Mouse (Mus musculus) heart, embryonic 11.5 days (tissue): ENCODE measurements around the gene Plekhg3. TPM values are rescaled to one million over a fixed set of nuclear protein-coding genes. Genes with fewer than 3 reads are reported as not detected.

ENCODE experiments used
- ATAC-seq: fragments of 200-750 bp; cut with Nextera tagmentation; replicated peaks from 2 replicates; pipeline ENCODE4 v1.8.0; 2017; ENCODE audit warnings: moderate library complexity; ENCODE audit not compliant: insufficient number of reproducible peaks, low FRiP score, low TSS enrichment
- H3K27ac ChIP-seq: fragments of 300-500 bp; sonication (generic); 2 replicates; pipeline ENCODE4 v1.5.1; 2014; ENCODE audit warnings: mild to moderate bottlenecking, low read depth, low read length
- H3K27me3 ChIP-seq: fragments of 300-500 bp; sonication (generic); 2 replicates; pipeline ENCODE4 v1.6.1; 2014; ENCODE audit warnings: mild to moderate bottlenecking, low read length, mixed read lengths; ENCODE audit not compliant: control insufficient read depth, insufficient read depth
- H3K36me3 ChIP-seq: fragments of 300-500 bp; sonication (generic); 2 replicates; pipeline ENCODE4 v1.6.1; 2014; ENCODE audit warnings: mild to moderate bottlenecking, low read length, moderate library complexity, mixed read lengths; ENCODE audit not compliant: control insufficient read depth, insufficient read depth
- H3K4me1 ChIP-seq: fragments of 300-500 bp; sonication (generic); 2 replicates; pipeline ENCODE4 v1.6.1; 2014; ENCODE audit warnings: low read length; ENCODE audit not compliant: control insufficient read depth, insufficient read depth
- H3K4me2 ChIP-seq: fragments of 300-500 bp; sonication (generic); 2 replicates; pipeline ENCODE4 v1.6.1; 2014; ENCODE audit warnings: mild to moderate bottlenecking, moderate library complexity
- H3K4me3 ChIP-seq: fragments of 300-500 bp; sonication (generic); 2 replicates; pipeline ENCODE4 v1.5.1; 2014; ENCODE audit warnings: low read depth, low read length
- H3K9ac ChIP-seq: fragments of 300-500 bp; sonication (generic); 2 replicates; pipeline ENCODE4 v1.6.1; 2014; ENCODE audit warnings: mild to moderate bottlenecking, low read depth, low read length, moderate library complexity
- H3K9me3 ChIP-seq: fragments of 300-500 bp; sonication (generic); replicated peaks from 2 replicates; pipeline ENCODE4 v1.6.1; 2016; ENCODE audit warnings: low read length; ENCODE audit not compliant: control insufficient read depth
- WGBS: fragments of 180-500 bp; shearing (Covaris S2); extraction: QIAGEN DNeasy Blood & Tissue Kit; methylation state at CpG from one replicate; pipeline ENCODE4 v1.1.7; 2014; ENCODE audit not compliant: insufficient replicate concordance; 5-methylcytosine and 5-hydroxymethylcytosine counted together
- polyA plus RNA-seq: library from polyadenylated mRNA; unstranded; fragments of >200 nt; fragmentation: Nextera tagmentation; extraction: Ambion mirVana; gene quantifications from 2 replicates; pipeline ENCODE4 v1.2.1, GENCODE M21; 2014

The Plekhg3 gene
- polyA plus RNA-seq, 1 experiment from 2014 or later, result 4.4 TPM

DNA sequence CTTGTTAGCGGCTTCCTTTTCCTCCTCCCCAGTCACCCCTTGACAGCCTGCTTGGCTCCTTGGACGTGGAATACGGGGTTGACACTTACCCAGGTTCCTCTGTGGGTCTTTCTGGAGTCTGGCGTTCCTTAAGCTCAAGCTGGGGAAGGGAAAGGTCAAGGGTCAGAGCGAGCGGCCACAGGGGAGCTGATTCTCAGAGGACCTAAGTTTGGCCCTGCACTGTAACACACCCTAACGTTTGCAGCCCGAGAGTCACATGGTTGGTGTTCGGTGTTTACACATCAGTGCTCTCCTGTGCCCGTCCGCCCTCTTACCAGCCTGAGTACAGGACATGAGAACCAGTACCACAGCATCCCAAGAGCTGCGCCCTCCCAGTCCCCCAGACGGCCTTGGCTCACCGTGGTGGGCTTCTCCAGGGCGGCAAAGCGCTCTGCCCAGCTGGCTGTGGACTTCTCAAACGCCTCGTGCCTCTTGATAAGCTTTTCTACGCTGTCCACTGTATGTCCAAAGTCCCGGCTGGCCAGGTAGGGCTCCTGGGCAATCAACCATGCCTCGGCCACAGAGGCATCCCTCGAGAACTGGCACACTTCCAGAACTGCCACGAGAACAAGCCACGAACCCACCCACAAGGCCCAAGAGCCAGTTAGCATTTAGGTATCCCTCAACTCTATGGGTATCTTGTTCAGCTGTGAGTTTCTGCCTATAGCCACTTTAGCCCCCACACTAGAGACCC, 67.7 kb downstream of the Plekhg3 start:
- no peak for ATAC-seq
- Histone ChIP-seq H3K9ac (no peak overlapping the region), H3K4me2 (no peak overlapping the region), H3K9me3 (no peaks in the 10 kb centered on the region), H3K27ac (no peak overlapping the region), H3K27me3 (0 out of 2 replicates have a peak, but pooled peaks cover 3% of the 10 kb centered on the region), H3K4me3 (no peak overlapping the region), H3K36me3 (peaks cover 2% of the 10 kb centered on the region; the same call in 1 of the 2 replicates), H3K4me1 (peaks cover 5% of the 10 kb centered on the region; the same call in 1 of the 2 replicates)
- WGBS, result 77% methylated on average over 24 of the region's 24 CpGs

DNA sequence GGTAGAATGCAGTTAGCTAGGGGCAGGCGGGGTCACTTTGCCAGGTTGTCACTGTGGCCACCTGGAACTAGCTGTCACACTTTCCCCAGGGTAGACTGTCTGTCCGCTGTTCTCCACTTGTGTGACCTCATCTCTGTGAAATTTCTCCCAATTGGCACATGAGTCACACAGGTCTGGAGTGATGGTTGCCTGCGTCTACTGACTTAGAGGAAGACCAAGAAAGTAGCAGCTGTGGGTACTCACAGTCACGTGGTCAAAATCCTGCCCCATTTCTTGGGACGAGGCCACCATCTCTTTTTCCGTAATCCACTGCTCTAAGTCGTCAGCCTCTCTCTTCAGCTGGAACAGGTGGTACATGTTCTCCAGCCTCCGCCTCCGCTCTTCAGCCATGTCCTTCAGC, 73.1 kb downstream of the Plekhg3 start:
- no peak overlapping the region for H3K9ac ChIP-seq
- no peak for ATAC-seq
- H3K4me1 ChIP-seq, result no peaks in the 10 kb centered on the region
- H3K9me3 ChIP-seq, result no peaks in the 10 kb centered on the region
- H3K27ac ChIP-seq, result no peak overlapping the region
- 0 out of 2 replicates have a peak, but pooled peaks cover 3% of the 10 kb centered on the region for H3K27me3 ChIP-seq
- no peak overlapping the region for H3K4me3 ChIP-seq
- 84% methylated on average over 9 of the region's 9 CpGs for WGBS
- peaks cover 2% of the 10 kb centered on the region; the same call in 1 of the 2 replicates for H3K36me3 ChIP-seq
- H3K4me2 ChIP-seq, result no peak overlapping the region

DNA sequence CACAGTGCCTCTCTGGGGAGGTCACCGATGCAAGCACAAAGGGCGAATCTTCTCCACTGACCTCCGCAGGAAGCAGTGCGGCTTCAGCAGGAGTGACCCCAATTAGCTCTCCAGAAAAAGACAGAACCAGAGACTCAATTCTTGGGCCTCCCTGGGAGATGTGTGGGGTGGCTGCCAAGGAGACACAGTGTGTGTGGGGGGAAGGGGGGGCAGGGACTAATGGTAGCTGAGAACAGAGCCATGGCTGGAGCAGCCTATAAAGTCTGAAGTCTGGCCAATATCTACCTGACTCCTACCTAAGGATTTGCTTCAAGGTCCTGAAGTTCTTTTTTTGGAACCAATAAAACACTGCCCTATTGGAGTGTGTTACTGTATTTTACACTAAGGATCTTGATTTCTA, 73.9 kb downstream of the Plekhg3 start:
- no peaks in the 10 kb centered on the region for H3K9me3 ChIP-seq

DNA sequence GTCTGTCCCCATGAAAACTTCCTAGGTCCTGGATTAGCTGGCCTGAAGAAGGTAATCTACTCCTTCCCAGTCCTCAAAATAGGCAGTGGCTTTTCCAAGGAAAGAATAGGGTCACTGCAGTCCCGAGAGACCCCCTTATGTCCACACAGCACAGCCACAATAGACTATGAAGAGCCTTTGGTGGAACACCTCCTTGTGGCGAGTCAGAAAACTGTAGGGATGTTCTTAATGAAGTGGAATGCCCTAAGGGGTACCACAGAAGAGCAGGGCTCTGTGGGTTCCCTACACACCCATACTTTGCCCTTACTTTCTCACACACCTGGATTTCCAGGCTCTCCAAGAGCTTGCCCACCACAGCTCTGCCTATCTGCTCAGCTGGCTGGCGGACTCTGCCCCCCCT, 75.1 kb downstream of the Plekhg3 start:
- no peaks in the 10 kb centered on the region for H3K27me3 ChIP-seq
- 75% methylated on average over 3 of the region's 3 CpGs for WGBS
- no peaks in the 10 kb centered on the region for H3K4me1 ChIP-seq
- H3K4me2 ChIP-seq, result no peak overlapping the region
- no peak overlapping the region for H3K4me3 ChIP-seq
- H3K27ac ChIP-seq, result no peak overlapping the region
- no peak for ATAC-seq
- H3K36me3 ChIP-seq, result peaks cover 2% of the 10 kb centered on the region; the same call in 1 of the 2 replicates
- no peaks in the 10 kb centered on the region for H3K9me3 ChIP-seq
- H3K9ac ChIP-seq, result no peak overlapping the region

More for the DNA sequence above, 73.9 kb downstream of the Plekhg3 start:
- ATAC-seq, result no peak
- Histone ChIP-seq H3K36me3 (peaks cover 2% of the 10 kb centered on the region; the same call in 1 of the 2 replicates), H3K4me1 (no peaks in the 10 kb centered on the region), H3K4me3 (no peak overlapping the region), H3K27ac (no peak overlapping the region), H3K9ac (no peak overlapping the region), H3K4me2 (no peak overlapping the region), H3K27me3 (0 out of 2 replicates have a peak, but pooled peaks cover under 1% of the 10 kb centered on the region)
- WGBS, result 79% methylated on average over 4 of the region's 4 CpGs

DNA sequence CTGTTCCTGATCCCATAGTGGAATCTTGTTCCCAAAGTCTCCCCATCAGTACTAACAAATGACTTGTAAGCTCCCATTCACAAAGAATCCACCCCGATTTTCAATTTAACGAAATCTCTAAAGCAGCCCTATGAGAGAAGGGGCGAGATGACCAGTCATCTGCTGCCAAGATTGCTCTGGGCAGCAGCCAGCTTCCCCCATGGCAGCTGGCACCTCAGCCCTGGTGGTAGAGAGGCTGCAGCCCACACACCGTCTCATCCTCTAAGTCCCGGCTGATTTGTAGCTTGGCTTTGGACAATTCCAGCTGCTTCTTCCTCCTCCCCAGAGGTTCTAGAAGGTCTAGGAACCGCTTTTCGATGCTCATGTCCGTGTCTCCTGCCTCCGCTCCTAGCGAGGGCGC, 77.5 kb downstream of the Plekhg3 start:
- Histone ChIP-seq H3K36me3 (no peaks in the 10 kb centered on the region), H3K4me2 (no peak overlapping the region), H3K4me1 (no peaks in the 10 kb centered on the region), H3K9me3 (no peaks in the 10 kb centered on the region), H3K9ac (no peak overlapping the region), H3K27ac (no peak overlapping the region), H3K4me3 (no peak overlapping the region), H3K27me3 (no peaks in the 10 kb centered on the region)
- 86% methylated on average over 11 of the region's 11 CpGs for WGBS
- no peak for ATAC-seq

DNA sequence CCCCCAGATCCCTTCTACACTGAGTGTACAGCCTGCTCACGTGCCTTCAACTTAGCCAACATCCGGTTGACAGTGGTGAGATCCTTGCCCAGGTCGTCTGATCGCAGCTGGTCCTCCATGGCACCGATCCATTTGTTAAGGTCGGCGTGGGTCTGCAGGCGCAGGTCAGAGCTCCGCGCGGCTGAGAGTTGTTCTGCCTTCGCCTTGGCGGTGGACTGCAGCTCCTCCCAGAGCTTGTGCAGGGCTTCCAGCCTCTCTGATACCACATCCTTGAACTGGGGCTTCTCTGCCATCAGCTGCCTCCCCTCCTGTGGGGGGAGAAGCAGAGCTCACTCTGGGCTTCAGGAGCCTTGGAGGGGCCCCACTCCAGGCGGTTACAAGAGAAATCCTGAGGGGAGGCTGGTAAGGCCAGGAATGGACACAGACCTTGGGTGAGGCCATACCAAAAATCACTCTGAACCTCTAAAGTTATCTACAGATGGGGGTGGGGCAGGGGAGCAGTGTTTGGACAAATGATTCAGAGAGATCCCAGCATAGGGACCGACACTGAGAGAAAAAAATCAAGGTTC, 78.4 kb downstream of the Plekhg3 start:
- WGBS, result 66% methylated on average over 15 of the region's 15 CpGs
- no peak overlapping the region for H3K9ac ChIP-seq

DNA sequence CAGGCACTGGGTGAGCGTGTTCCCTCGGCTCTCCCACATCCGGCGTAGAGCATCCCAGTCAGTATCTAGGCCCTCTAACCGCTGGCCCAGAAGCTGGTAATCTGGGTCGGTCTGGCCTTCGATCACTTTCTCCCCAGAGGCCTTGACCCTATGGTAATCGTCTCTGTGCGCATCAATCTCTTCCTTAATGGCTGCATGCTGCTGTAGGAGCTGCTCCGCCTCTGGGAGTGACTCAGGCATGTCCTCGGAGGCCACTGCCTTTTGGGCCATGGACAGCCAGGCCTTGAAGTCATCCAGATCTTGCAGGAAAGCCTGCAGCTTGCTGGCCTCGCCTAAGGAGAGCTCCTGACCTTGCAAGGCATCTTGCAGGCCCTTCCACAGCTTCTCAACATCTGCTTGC, 81.9 kb downstream of the Plekhg3 start:
- H3K36me3 ChIP-seq, result no peaks in the 10 kb centered on the region
- H3K9me3 ChIP-seq, result no peaks in the 10 kb centered on the region
- no peak overlapping the region for H3K9ac ChIP-seq
- 83% methylated on average over 12 of the region's 12 CpGs for WGBS
- H3K4me1 ChIP-seq, result no peaks in the 10 kb centered on the region
- no peak for ATAC-seq
- H3K27me3 ChIP-seq, result no peaks in the 10 kb centered on the region
- no peak overlapping the region for H3K4me3 ChIP-seq
- no peak overlapping the region for H3K4me2 ChIP-seq
- H3K27ac ChIP-seq, result no peak overlapping the region

More for the DNA sequence above, 78.4 kb downstream of the Plekhg3 start:
- H3K27me3 ChIP-seq, result no peaks in the 10 kb centered on the region
- no peaks in the 10 kb centered on the region for H3K36me3 ChIP-seq
- H3K4me1 ChIP-seq, result no peaks in the 10 kb centered on the region
- no peak overlapping the region for H3K27ac ChIP-seq
- no peak overlapping the region for H3K4me3 ChIP-seq
- ATAC-seq, result no peak
- H3K4me2 ChIP-seq, result no peak overlapping the region
- no peaks in the 10 kb centered on the region for H3K9me3 ChIP-seq

DNA sequence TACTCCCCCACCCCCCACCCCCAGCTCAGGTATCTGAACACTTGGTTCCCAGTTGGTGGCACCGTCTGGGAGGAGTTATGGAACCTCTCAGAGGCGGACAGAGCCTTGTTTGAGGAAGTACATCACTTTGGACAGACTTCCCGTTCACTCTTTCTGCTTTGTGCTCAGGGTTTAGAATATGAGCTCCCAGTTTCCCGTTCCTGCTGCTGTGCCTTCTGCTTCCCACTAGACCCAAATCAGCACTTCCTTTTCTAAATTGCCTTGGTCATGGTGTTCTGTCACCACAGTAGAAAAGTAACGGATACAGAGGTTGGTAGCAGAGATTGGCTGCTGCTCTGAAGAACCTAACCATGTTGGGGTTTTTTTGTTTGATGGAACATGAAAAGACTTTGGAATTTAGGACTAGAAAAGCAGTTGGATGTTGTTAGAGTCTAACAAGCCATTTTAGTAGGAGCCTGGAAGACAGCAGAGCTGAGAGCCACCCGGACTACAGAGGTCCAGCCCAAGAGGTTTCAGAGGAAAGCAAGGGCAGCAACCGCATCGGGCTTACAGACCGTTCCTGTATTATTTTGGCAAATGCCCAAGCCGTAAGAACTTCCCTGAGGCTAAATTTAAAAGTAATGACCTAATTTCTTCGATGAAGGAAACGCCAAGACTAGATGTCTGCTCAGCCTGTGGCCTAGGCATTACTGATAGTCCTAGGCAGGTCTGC, 84.3 kb downstream of the Plekhg3 start:
- 70% methylated on average over 12 of the region's 12 CpGs for WGBS
- no peak overlapping the region for H3K27ac ChIP-seq
- H3K27me3 ChIP-seq, result no peaks in the 10 kb centered on the region
- ATAC-seq, result no peak
- H3K9ac ChIP-seq, result no peak overlapping the region
- H3K4me3 ChIP-seq, result no peak overlapping the region
- no peaks in the 10 kb centered on the region for H3K9me3 ChIP-seq
- no peak overlapping the region for H3K4me2 ChIP-seq
- H3K4me1 ChIP-seq, result no peaks in the 10 kb centered on the region
- H3K36me3 ChIP-seq, result no peaks in the 10 kb centered on the region
